Mouse (Mus musculus) intestine, embryonic 16.5 days (tissue): ENCODE results near the gene Prn. TPM values are rescaled to one million over a fixed set of nuclear protein-coding genes. Genes with fewer than 3 reads are reported as not detected.

Experiments used
- ATAC-seq: fragments of 200-750 bp; cut with Nextera tagmentation; 2 replicates; pipeline ENCODE4 v1.8.0; 2017; ENCODE audit warnings: moderate TSS enrichment, moderate library complexity
- H3K27ac ChIP-seq: fragments of 300-500 bp; sonication (generic); 2 replicates; pipeline ENCODE4 v1.5.1; 2014; ENCODE audit warnings: mild to moderate bottlenecking, low read length
- H3K27me3 ChIP-seq: fragments of 300-500 bp; sonication (generic); replicated peaks from 2 replicates; pipeline ENCODE4 v1.6.1; 2014; ENCODE audit warnings: low read length, control low read depth, mixed read lengths; ENCODE audit not compliant: control insufficient read depth, insufficient read depth
- H3K36me3 ChIP-seq: fragments of 300-500 bp; sonication (generic); 2 replicates; pipeline ENCODE4 v1.6.1; 2014; ENCODE audit warnings: low read length, control low read depth; ENCODE audit not compliant: control insufficient read depth, insufficient read depth
- H3K4me1 ChIP-seq: fragments of 300-500 bp; sonication (generic); 2 replicates; pipeline ENCODE4 v1.6.1; 2014; ENCODE audit warnings: low read length, control low read depth, mixed read lengths; ENCODE audit not compliant: control insufficient read depth, insufficient read depth
- H3K4me2 ChIP-seq: fragments of 300-500 bp; sonication (generic); 2 replicates; pipeline ENCODE4 v1.6.1; 2014; ENCODE audit warnings: low read depth, low read length, control low read depth
- H3K4me3 ChIP-seq: fragments of 300-500 bp; sonication (generic); 2 replicates; pipeline ENCODE4 v1.5.1; 2014; ENCODE audit warnings: mild to moderate bottlenecking, low read length
- H3K9ac ChIP-seq: fragments of 300-500 bp; sonication (generic); 2 replicates; pipeline ENCODE4 v1.6.1; 2014; ENCODE audit warnings: low read depth, low read length
- H3K9me3 ChIP-seq: fragments of 300-500 bp; sonication (generic); 2 replicates; pipeline ENCODE4 v1.6.1; 2016; ENCODE audit warnings: low read length, control low read depth; ENCODE audit not compliant: control insufficient read depth
- WGBS: fragments of 180-500 bp; shearing (Covaris S2); extraction: QIAGEN DNeasy Blood & Tissue Kit; methylation state at CpG from one replicate; pipeline ENCODE4 v1.1.7; 2014; 5-methylcytosine and 5-hydroxymethylcytosine counted together
- polyA plus RNA-seq: library from polyadenylated mRNA; unstranded; fragments of >200 nt; fragmentation: Nextera tagmentation; extraction: Ambion mirVana; gene quantifications from 2 replicates; pipeline ENCODE4 v1.2.1, GENCODE M21; 2015

Gene Prn
- polyA plus RNA-seq, 1 experiment from 2014 or later: not detected

GRCm38 (mm10) chr2:131912526-131913258 is 2.9 kb downstream of the Prn start:
- no peaks in the 10 kb centered on the region for H3K4me1 ChIP-seq
- ATAC-seq: no peak
- H3K27ac ChIP-seq: no peak overlapping the region
- 79% methylated on average over 8 of the region's 8 CpGs for WGBS
- H3K4me3 ChIP-seq: no peak overlapping the region
- H3K36me3 ChIP-seq: no peaks in the 10 kb centered on the region
- H3K4me2 ChIP-seq: no peak overlapping the region
- no peak overlapping the region for H3K9ac ChIP-seq
- H3K27me3 ChIP-seq: no peaks in the 10 kb centered on the region
- no peaks in the 10 kb centered on the region for H3K9me3 ChIP-seq

- no peak overlapping the region for H3K4me2 ChIP-seq
- 63% methylated on average over 7 of the region's 7 CpGs for WGBS
- H3K27me3 ChIP-seq: no peaks in the 10 kb centered on the region
- H3K9ac ChIP-seq: no peak overlapping the region
- H3K36me3 ChIP-seq: no peaks in the 10 kb centered on the region
- no peak for ATAC-seq
- H3K4me1 ChIP-seq: 0 out of 2 replicates have a peak, but pooled peaks cover 5% of the 10 kb centered on the region
- no peak overlapping the region for H3K27ac ChIP-seq
- H3K4me3 ChIP-seq: no peak overlapping the region
- H3K9me3 ChIP-seq: no peaks in the 10 kb centered on the region
These were observed 22.6 kb downstream of the Prn start for GRCm38 (mm10) chr2:131932275-131932902.

GRCm38 (mm10) chr2:131933013-131933412 is 23.3 kb downstream of the Prn start:
- H3K36me3 ChIP-seq: no peaks in the 10 kb centered on the region
- H3K9me3 ChIP-seq: no peaks in the 10 kb centered on the region
- no peak overlapping the region for H3K4me3 ChIP-seq
- no peaks in the 10 kb centered on the region for H3K27me3 ChIP-seq
- H3K4me2 ChIP-seq: no peak overlapping the region
- H3K27ac ChIP-seq: no peak overlapping the region
- H3K4me1 ChIP-seq: 0 out of 2 replicates have a peak, but pooled peaks cover 5% of the 10 kb centered on the region
- no peak overlapping the region for H3K9ac ChIP-seq
- ATAC-seq: no peak
- WGBS: 23% methylated on average over 6 of the region's 6 CpGs

GRCm38 (mm10) chr2:131933598-131933997 is 23.8 kb downstream of the Prn start:
- no peak for ATAC-seq
- Histone ChIP-seq H3K4me2 (no peak overlapping the region), H3K9me3 (no peaks in the 10 kb centered on the region), H3K27ac (no peak overlapping the region), H3K4me3 (no peak overlapping the region), H3K9ac (no peak overlapping the region), H3K4me1 (0 out of 2 replicates have a peak, but pooled peaks cover 5% of the 10 kb centered on the region), H3K36me3 (no peaks in the 10 kb centered on the region), H3K27me3 (no peaks in the 10 kb centered on the region)
- 53% methylated on average over 3 of the region's 3 CpGs for WGBS

- H3K4me3 ChIP-seq: no peak overlapping the region
- no peak for ATAC-seq
- H3K27me3 ChIP-seq: no peaks in the 10 kb centered on the region
- no peak overlapping the region for H3K4me2 ChIP-seq
- WGBS: 96% methylated on average over 2 of the region's 2 CpGs
- no peak overlapping the region for H3K27ac ChIP-seq
- H3K4me1 ChIP-seq: 0 out of 2 replicates have a peak, but pooled peaks cover 5% of the 10 kb centered on the region
- no peaks in the 10 kb centered on the region for H3K36me3 ChIP-seq
- no peak overlapping the region for H3K9ac ChIP-seq
- no peaks in the 10 kb centered on the region for H3K9me3 ChIP-seq
These were observed 24.5 kb downstream of the Prn start for GRCm38 (mm10) chr2:131934243-131934642.

GRCm38 (mm10) chr2:131935390-131936105 is 25.8 kb downstream of the Prn start:
- Histone ChIP-seq H3K36me3 (no peaks in the 10 kb centered on the region), H3K9ac (no peak overlapping the region), H3K27me3 (no peaks in the 10 kb centered on the region), H3K4me2 (no peak overlapping the region), H3K27ac (no peak overlapping the region), H3K4me3 (no peak overlapping the region), H3K4me1 (0 out of 2 replicates have a peak, but pooled peaks cover 5% of the 10 kb centered on the region), H3K9me3 (no peaks in the 10 kb centered on the region)
- WGBS: 61% methylated on average over 10 of the region's 10 CpGs
- ATAC-seq: no peak

- no peaks in the 10 kb centered on the region for H3K9me3 ChIP-seq
- H3K36me3 ChIP-seq: no peaks in the 10 kb centered on the region
- 0 out of 2 replicates have a peak, but pooled peaks cover 5% of the 10 kb centered on the region for H3K4me1 ChIP-seq
- no peak for ATAC-seq
- no peak overlapping the region for H3K9ac ChIP-seq
- no peaks in the 10 kb centered on the region for H3K27me3 ChIP-seq
- no peak overlapping the region for H3K4me3 ChIP-seq
- WGBS: 97% methylated on average over 10 of the region's 10 CpGs
- no peak overlapping the region for H3K27ac ChIP-seq
- no peak overlapping the region for H3K4me2 ChIP-seq
These were observed 26.7 kb downstream of the Prn start for GRCm38 (mm10) chr2:131936410-131936809.

- Histone ChIP-seq H3K27ac (no peak overlapping the region), H3K36me3 (no peaks in the 10 kb centered on the region), H3K4me3 (no peak overlapping the region), H3K9ac (no peak overlapping the region), H3K4me1 (no peaks in the 10 kb centered on the region), H3K27me3 (no peaks in the 10 kb centered on the region), H3K4me2 (no peak overlapping the region), H3K9me3 (no peaks in the 10 kb centered on the region)
- 36% methylated on average over 8 of the region's 8 CpGs for WGBS
- no peak for ATAC-seq
These were observed 29.8 kb downstream of the Prn start for GRCm38 (mm10) chr2:131939404-131940111.

GRCm38 (mm10) chr2:131940506-131940905 is 30.7 kb downstream of the Prn start:
- no peak for ATAC-seq
- no peaks in the 10 kb centered on the region for H3K4me1 ChIP-seq
- no peak overlapping the region for H3K27ac ChIP-seq
- H3K9ac ChIP-seq: no peak overlapping the region
- no peaks in the 10 kb centered on the region for H3K27me3 ChIP-seq
- H3K9me3 ChIP-seq: no peaks in the 10 kb centered on the region
- no peak overlapping the region for H3K4me3 ChIP-seq
- no peaks in the 10 kb centered on the region for H3K36me3 ChIP-seq
- no peak overlapping the region for H3K4me2 ChIP-seq
- WGBS: 71% methylated on average over 3 of the region's 3 CpGs
